Mouse (Mus musculus): ENCODE data around the gene Tstd2.

DNA sequence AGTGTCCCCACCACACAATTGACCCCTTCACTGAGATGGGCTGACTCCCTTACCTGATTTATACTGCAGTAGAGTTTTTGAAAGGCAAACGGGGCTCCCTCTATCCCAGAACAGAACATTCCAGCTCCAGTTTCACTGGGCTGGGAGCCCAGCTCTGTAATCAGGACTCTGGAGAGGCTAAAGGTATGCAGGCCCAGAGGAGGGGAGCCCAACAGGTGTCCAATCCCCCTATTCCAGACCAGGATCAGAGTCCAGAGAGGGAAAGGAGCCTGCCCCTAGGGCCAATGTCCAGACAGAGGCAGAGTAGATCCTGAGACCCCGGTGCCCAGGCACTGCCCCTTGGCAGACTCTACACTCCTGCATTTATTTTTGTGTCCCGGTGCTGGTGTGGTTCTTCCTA, 73.5 kb downstream of the Tstd2 start:
- TF ChIP-seq POLR2A (IDR thresholded peaks at IDR 0.05; ENCODE audit: borderline replicate concordance, control insufficient read depth, low read depth, low read length) (no peak), CTCF (IDR thresholded peaks at IDR 0.05; ENCODE audit: control insufficient read depth, insufficient read depth, low read length) (no peak)

All from bone marrow, adult 2 months (tissue).